Mouse (Mus musculus) monocyte, adult 59 days (primary cell): ENCODE data around the gene Chrnd. TPM values are rescaled to one million over a fixed set of nuclear protein-coding genes. Genes with fewer than 3 reads are reported as not detected.

ENCODE experiments used
- total RNA-seq, 2 experiments: library from RNA; stranded (reverse); gene quantifications; one replicate each; pipeline ENCODE4 v1.2.4; 2023

The Chrnd gene
- not detected for total RNA-seq

GRCm38 (mm10) chr1:87190429-87190828 lies at the start of gene Chrnd:
Chrnd (plus strand) TSS chr1:87190607.

GRCm38 (mm10) chr1:87156199-87156587 lies 34.2 kb upstream of the Chrnd start, which contains the start of gene Ecel1:
Ecel1 (minus strand) TSS chr1:87156521.

GRCm38 (mm10) chr1:87183013-87183412 lies 7.4 kb upstream of the Chrnd start, which contains the start of gene Prss56:
Prss56 (plus strand) TSS chr1:87183313.

GRCm38 (mm10) chr1:87204465-87204864 lies 14.1 kb downstream of the Chrnd start, which contains the start of gene Chrng:
Chrng (plus strand) TSS chr1:87204657.

GRCm38 (mm10) chr1:87213735-87214704 lies 23.6 kb downstream of the Chrnd start, which contains the start of gene Eif4e2:
Eif4e2 (plus strand) TSS chr1:87213914.

Other genes with a start within 250 kb of the Chrnd start
- not detected for gene Alppl2, start 100.7 kb upstream of the Chrnd start, total RNA-seq
- not detected for gene Alpi, start 89.0 kb upstream of the Chrnd start, total RNA-seq
- not detected for gene Akp3, start 65.6 kb upstream of the Chrnd start, total RNA-seq
- gene Ecel1, start 34.1 kb upstream of the Chrnd start, total RNA-seq: not detected
- gene Prss56, start 7.3 kb upstream of the Chrnd start, total RNA-seq: not detected
- gene Chrng, start 14.1 kb downstream of the Chrnd start, total RNA-seq: not detected
- 100 to 1,000 TPM; 108 to 116 TPM for gene Eif4e2, start 23.3 kb downstream of the Chrnd start, total RNA-seq
- not detected for gene Efhd1, start 73.8 kb downstream of the Chrnd start, total RNA-seq
- gene Gigyf2, start 136.4 kb downstream of the Chrnd start, total RNA-seq: 10 to 100 TPM; 73.9 to 97.9 TPM
- gene Kcnj13, start 204.1 kb downstream of the Chrnd start, total RNA-seq: not detected